Mouse (Mus musculus): ENCODE measurements at regions not wholly inside any gene's neighbourhood (a gene's known extent, or its start where the extent isn't known, plus 50 kb on each side); places are given as distances from the start of the nearest gene placed in this dataset.

DNA sequence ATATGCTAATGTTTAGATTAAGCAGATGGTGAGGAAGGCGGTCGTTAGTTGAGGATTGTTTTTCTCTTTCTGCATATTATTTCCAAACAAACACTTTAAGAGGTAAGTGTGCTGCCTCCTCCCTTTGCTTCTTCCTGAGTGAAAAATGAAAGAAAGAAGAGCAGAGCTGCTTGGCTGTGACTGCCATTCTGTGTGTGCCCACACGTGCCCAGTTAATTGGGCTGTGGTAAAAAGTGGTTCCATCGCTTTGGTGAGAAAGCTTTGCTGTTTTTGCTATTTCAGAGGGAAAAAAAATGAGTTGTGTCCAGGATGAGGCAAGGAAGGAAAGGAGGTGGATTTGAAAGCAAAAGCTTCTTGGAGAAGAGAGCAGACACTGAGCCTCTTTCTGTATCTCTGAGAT lies 360.9 kb upstream of the Pkn2 start:
- Histone ChIP-seq H3K27ac (no peak overlapping the region), H3K4me1 (replicated peaks) (no peaks in the 10 kb centered on the region), H3K9ac (replicated peaks) (no peak overlapping the region), H3K4me3 (replicated peaks) (no peak overlapping the region), H3K27me3 (no peaks in the 10 kb centered on the region), H3K4me2 (replicated peaks) (no peak overlapping the region), H3K36me3 (no peaks in the 10 kb centered on the region), H3K9me3 (no peaks in the 10 kb centered on the region)
- 71% methylated on average over 4 of the region's 4 CpGs for WGBS
- no peak for ATAC-seq

DNA sequence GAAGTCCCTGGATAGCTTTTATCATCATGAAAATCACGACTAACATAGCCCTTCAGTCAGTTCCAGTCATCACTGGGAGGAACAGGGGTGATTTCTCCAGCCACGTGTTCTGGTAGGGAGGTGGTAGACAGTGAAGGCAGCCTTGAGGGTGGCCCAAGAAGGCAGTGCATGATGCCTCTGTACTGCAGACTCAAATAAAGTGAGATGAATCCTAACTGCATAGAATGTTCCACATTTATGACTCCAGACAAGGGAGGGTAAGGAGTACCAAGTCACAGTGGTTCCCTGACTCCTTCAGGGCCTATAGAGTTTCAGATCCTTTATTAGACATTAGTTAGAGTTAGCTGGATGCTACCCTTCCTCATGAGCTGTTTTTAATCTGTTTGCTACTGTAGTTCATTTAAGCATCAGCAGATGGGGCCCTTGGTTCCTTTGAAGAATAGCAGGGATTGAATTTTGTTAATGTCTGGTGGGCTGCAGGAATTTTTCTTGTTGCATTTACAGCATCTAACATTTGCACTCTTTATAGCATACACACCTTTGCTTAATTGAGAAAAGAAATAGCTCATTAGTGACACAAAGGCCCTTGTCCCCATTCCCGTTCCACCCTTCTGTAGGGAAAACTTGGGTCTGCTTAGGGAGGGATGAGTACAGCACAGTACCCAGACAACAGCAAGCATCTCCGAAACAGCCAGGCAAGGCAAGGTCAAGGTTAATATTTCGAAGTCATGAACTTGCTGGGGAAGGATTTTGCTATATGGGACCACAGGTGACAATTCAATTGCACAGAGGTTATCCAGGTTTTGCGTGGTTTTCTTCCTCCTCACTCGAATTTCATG lies 359.0 kb upstream of the Pkn2 start:
- WGBS, result 77% methylated on average over 7 of the region's 7 CpGs
- no peak for ATAC-seq
- Histone ChIP-seq H3K27me3 (no peaks in the 10 kb centered on the region), H3K4me1 (replicated peaks) (no peaks in the 10 kb centered on the region), H3K27ac (no peak overlapping the region), H3K9me3 (no peaks in the 10 kb centered on the region), H3K4me3 (replicated peaks) (no peak overlapping the region), H3K9ac (replicated peaks) (no peak overlapping the region), H3K4me2 (replicated peaks) (no peak overlapping the region), H3K36me3 (no peaks in the 10 kb centered on the region)

DNA sequence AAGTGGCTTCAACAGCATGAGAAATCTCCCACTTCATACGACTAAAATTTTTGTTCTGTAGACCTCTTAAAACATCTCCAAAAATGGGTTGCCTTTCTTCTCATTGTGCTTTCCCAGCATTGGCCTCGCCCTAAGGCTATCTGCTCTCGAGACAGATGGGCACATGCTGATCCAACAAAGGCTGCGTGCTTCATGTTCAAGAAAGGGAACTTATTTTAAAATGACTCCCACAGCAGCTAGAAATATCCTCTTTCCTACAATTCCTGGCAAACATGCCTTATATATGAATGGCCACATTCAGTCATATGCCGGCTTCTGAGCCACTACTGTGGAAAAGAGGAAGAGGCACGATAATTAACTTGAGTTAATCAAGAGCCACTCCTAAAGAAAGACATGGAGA lies 356.7 kb upstream of the Pkn2 start:
- 88% methylated on average over 6 of the region's 6 CpGs for WGBS
- no peak overlapping the region for H3K4me2 ChIP-seq (replicated peaks)
- ATAC-seq, result no peak

DNA sequence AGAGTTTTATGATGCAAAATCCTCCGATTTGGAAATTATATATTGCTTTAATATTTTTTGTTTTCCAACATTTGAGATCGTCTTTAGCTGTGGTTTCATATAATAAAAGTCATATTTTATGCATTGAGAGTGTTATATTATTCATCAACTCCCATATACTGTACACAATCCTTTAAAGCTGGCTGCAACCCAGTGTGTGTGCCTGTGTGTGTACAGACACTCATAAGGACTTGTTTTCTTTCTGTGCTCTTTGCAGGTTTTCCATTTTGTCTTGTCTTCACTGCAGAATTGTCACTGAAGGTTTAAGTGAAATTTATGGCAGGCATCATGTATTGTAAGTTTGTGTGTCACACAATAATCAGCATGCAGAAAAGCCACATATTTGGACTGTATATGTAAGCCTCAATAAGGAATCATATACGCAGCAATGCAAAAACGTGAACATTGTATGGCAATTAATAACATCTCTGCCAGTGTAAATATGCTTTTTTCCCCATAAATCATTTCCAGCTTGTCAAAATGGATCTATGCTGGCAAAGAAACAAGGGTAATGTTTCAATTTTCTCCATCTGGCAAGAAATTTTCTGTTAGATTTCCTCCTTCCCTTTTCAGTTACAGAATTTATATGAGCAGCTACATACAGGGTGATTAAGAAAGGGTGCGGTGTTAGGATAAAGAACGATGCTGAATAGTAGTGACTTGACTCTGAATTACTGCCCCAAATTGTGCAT lies 342.4 kb upstream of the Pkn2 start:
- Histone ChIP-seq H3K4me3 (replicated peaks) (no peak overlapping the region), H3K4me1 (replicated peaks) (no peaks in the 10 kb centered on the region), H3K4me2 (replicated peaks) (no peak overlapping the region), H3K27ac (no peak overlapping the region), H3K27me3 (no peaks in the 10 kb centered on the region), H3K9ac (replicated peaks) (no peak overlapping the region), H3K9me3 (no peaks in the 10 kb centered on the region), H3K36me3 (no peaks in the 10 kb centered on the region)
- ATAC-seq, result no peak
- 86% methylated on average over 6 of the region's 6 CpGs for WGBS

More for the DNA sequence above, 356.7 kb upstream of the Pkn2 start:
- H3K4me3 ChIP-seq (replicated peaks), result no peak overlapping the region
- H3K27ac ChIP-seq, result no peak overlapping the region
- no peaks in the 10 kb centered on the region for H3K36me3 ChIP-seq
- no peaks in the 10 kb centered on the region for H3K9me3 ChIP-seq
- no peak overlapping the region for H3K9ac ChIP-seq (replicated peaks)
- H3K27me3 ChIP-seq, result no peaks in the 10 kb centered on the region
- no peaks in the 10 kb centered on the region for H3K4me1 ChIP-seq (replicated peaks)

DNA sequence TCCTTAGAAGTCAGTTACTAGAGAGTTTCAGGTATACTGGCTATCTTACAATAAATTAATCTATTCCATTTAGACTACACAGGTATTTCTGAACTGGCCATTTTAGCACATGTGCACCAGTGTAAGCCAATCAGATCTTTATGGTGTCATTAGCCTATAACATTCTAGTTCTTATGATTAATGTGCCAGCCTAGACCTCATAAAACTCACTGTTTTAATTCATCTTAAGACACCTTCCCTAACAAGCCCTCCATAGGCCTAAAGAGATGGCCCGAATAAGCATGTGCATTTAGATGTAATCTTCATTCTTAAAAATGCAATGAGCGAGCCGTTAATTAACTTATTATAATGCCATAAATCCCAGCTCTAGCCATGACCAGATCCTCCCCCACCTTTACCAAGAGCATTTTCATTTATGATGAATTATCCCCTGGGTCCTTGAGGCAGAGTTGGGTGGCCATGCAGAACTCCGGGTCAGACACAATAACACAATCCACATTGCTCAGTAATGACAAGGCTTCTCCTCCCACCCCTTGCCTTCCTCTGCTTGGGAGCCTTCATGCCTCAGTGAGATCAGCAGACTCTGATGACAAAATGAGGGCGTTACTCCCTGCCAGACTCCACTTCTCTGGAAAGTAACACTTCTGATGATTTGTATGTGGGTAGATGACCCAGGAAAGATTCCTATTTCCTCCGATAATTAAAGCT lies 311.6 kb upstream of the Pkn2 start:
- 68% methylated on average over 6 of the region's 6 CpGs for WGBS

DNA sequence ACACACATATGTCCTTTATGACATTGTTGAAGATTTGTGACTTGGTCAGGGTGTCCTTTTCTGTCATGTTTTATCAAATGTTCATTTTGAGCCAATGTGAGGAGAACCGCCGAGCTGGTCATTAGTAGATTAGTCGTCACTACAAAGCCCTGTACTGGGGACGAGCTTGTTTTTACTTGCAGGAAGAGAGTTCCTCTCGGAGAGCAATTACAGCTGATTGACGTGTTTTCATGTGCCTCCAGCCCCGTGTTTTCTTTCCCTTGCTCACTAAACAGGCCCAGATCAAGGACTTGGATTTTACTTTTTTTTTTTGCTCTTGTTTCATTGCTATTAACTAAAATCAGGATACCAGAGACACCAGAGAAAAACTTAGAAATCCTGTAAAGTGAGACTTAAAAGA lies 307.1 kb upstream of the Pkn2 start:
- Histone ChIP-seq H3K9me3 (no peaks in the 10 kb centered on the region), H3K27ac (no peak overlapping the region), H3K4me3 (replicated peaks) (no peak overlapping the region), H3K4me1 (replicated peaks) (no peaks in the 10 kb centered on the region), H3K4me2 (replicated peaks) (no peak overlapping the region), H3K9ac (replicated peaks) (no peak overlapping the region), H3K36me3 (no peaks in the 10 kb centered on the region), H3K27me3 (no peaks in the 10 kb centered on the region)
- WGBS, result 66% methylated on average over 7 of the region's 7 CpGs
- ATAC-seq, result no peak

More for the DNA sequence above, 311.6 kb upstream of the Pkn2 start:
- Histone ChIP-seq H3K4me1 (replicated peaks) (no peaks in the 10 kb centered on the region), H3K9me3 (no peaks in the 10 kb centered on the region), H3K9ac (replicated peaks) (no peak overlapping the region), H3K4me3 (replicated peaks) (no peak overlapping the region), H3K27ac (no peak overlapping the region), H3K36me3 (no peaks in the 10 kb centered on the region), H3K27me3 (no peaks in the 10 kb centered on the region), H3K4me2 (replicated peaks) (no peak overlapping the region)
- ATAC-seq, result no peak

DNA sequence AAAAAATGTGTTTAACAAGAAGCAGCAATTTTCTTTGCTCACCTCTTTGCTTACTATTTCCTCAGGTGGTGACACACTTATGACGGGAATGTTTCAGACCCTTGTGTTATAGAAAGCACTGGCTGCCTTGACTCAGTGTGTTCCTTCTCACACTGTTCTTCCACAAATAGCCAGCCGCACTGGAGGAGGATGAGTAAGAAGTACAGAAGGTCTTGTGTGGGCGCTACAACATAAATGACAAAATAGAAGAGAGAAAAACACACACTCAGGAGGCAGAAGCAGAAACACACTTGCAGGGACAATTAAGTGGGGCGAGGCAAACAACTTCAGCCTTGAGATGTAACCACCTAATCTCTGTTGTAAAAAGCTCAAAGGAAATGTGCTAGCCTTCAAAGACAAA lies 292.2 kb upstream of the Pkn2 start:
- H3K4me1 ChIP-seq (replicated peaks), result no peaks in the 10 kb centered on the region
- H3K9ac ChIP-seq (replicated peaks), result no peak overlapping the region
- H3K36me3 ChIP-seq, result no peaks in the 10 kb centered on the region
- no peak for ATAC-seq
- H3K4me2 ChIP-seq (replicated peaks), result no peak overlapping the region
- H3K27ac ChIP-seq, result no peak overlapping the region
- 87% methylated on average over 4 of the region's 4 CpGs for WGBS
- H3K9me3 ChIP-seq, result no peaks in the 10 kb centered on the region
- no peaks in the 10 kb centered on the region for H3K27me3 ChIP-seq
- H3K4me3 ChIP-seq (replicated peaks), result no peak overlapping the region

DNA sequence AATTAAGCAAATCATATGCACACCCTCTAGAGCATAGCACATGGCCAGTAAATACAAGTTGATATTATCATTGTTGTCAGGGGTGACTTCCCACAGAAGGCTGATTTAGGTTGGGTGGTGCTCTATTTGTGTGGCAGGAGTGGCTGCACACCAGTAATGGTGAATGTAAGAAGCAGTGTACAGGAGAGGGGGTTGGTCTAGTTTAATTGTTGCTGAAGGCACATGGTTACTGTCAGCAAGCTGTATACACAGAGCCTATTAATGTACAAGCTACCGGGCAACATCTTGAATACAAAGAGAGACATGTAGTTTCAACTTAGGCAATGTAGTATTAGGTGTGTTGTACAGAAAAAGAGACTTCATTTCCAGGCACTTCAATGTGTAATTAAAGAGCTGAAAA lies 280.6 kb upstream of the Pkn2 start:
- Histone ChIP-seq H3K4me3 (replicated peaks) (no peak overlapping the region), H3K27ac (no peak overlapping the region), H3K4me2 (replicated peaks) (no peak overlapping the region), H3K9me3 (no peaks in the 10 kb centered on the region), H3K4me1 (replicated peaks) (no peaks in the 10 kb centered on the region), H3K27me3 (no peaks in the 10 kb centered on the region), H3K36me3 (no peaks in the 10 kb centered on the region), H3K9ac (replicated peaks) (no peak overlapping the region)
- WGBS, result 82% methylated on average over 1 of the region's 1 CpGs
- ATAC-seq, result no peak

DNA sequence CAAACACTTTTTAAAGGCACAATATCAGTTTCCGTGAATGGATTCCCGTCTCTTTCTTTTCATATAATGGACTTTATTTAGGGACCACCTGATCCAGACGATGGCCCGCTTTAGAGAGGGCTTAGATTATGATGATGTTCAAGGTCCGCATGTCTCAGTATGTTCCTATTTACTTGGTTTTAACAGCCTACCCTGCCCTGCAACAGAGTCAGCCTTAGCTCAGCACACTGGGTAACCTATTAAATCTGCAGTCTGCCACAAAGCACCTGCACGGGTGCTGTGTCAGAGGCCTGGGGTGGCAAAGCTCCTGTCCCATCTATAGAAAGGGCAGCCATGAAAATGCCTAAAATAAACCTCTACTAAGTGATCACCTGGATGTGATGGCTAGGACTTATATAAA lies 280.2 kb upstream of the Pkn2 start:
- ATAC-seq, result no peak
- Histone ChIP-seq H3K9ac (replicated peaks) (no peak overlapping the region), H3K4me2 (replicated peaks) (no peak overlapping the region), H3K27me3 (no peaks in the 10 kb centered on the region), H3K27ac (no peak overlapping the region), H3K4me3 (replicated peaks) (no peak overlapping the region), H3K36me3 (no peaks in the 10 kb centered on the region), H3K9me3 (no peaks in the 10 kb centered on the region), H3K4me1 (replicated peaks) (no peaks in the 10 kb centered on the region)
- 81% methylated on average over 6 of the region's 6 CpGs for WGBS

DNA sequence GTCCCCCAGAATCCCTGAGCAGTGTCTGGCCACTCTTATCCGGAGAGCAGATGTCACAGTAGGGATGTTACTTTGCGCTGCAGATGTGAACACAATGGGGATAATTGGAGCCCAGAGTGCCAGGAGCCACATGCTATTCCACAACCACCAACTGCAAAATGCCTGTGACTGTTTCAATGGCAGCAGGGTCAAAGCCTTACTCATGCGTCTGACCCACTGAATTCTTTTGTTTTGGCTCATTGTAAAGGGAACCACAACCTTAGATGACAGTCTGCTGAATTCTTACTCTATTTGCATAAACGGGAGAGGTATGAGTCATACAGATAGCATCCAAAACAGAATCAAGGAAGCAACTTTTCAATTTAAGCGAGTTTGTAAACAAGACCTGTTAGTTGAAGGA lies 276.8 kb upstream of the Pkn2 start:
- no peak overlapping the region for H3K27ac ChIP-seq
- no peaks in the 10 kb centered on the region for H3K27me3 ChIP-seq
- H3K9ac ChIP-seq (replicated peaks), result no peak overlapping the region
- no peak overlapping the region for H3K4me3 ChIP-seq (replicated peaks)
- 37% methylated on average over 5 of the region's 5 CpGs for WGBS
- no peak overlapping the region for H3K4me2 ChIP-seq (replicated peaks)
- ATAC-seq, result no peak
- H3K9me3 ChIP-seq, result no peaks in the 10 kb centered on the region
- H3K36me3 ChIP-seq, result no peaks in the 10 kb centered on the region
- no peaks in the 10 kb centered on the region for H3K4me1 ChIP-seq (replicated peaks)

DNA sequence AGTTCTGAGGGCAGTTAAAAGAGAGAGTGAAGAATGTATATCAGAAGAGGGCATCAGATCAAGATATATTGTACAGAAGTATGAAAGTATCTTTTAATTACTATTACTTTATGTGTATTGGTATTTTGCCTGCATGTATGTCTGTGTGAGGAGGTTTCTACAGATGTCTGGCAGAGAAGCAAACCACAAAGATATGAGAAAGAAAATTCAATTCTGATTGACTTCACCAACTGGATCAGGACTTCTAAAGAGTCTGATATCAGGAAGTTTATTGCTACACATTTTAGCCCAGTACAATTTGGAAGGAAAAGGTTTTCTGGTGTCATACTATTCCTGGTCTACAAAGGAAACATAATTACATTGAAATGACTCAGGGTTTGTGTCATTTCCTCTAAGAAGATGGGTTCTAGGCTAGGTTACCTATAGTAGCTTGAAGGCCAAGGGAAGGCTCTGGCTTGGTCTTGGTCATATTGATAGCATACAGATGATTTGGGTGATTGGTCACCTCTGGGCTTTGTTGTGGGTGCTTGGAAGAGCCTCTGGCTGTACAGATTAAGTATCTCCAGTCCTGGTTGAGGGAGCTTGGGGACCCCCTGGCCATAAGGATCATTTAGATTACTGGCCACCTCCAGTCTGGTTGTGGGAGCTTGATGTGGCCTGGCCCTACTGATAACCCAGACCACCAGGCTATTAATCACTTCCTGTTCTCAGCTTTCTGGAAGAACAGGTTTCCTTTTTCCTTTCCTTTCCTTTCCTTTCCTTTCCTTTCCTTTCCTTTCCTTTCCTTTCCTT lies 275.1 kb upstream of the Pkn2 start:
- Histone ChIP-seq H3K36me3 (no peaks in the 10 kb centered on the region), H3K27ac (no peak overlapping the region), H3K4me2 (replicated peaks) (no peak overlapping the region), H3K4me1 (replicated peaks) (no peaks in the 10 kb centered on the region), H3K27me3 (no peaks in the 10 kb centered on the region), H3K4me3 (replicated peaks) (no peak overlapping the region), H3K9ac (replicated peaks) (no peak overlapping the region), H3K9me3 (no peaks in the 10 kb centered on the region)
- ATAC-seq, result no peak

DNA sequence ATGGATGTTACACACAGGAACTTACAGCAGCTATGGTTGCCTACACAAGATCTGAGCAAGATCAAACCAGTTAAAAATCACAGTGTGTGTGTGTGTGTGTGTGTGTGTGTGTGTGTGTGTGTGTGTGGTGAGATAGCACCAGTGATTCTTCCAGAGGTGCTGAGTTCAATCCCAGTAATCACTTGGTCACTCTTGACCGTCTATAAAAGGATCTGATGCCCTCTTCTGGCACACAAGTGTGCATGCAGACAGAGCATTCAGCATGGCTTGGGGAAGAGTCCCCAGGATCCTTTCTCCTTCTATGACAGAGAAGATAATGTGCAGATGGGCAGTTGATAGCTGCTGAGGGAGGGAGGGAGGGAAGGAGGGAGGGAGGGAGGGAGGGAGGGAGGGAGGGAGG lies 274.4 kb upstream of the Pkn2 start:
- Histone ChIP-seq H3K4me3 (replicated peaks) (no peak overlapping the region), H3K9me3 (no peaks in the 10 kb centered on the region), H3K9ac (replicated peaks) (no peak overlapping the region), H3K27me3 (no peaks in the 10 kb centered on the region), H3K4me1 (replicated peaks) (no peaks in the 10 kb centered on the region), H3K36me3 (no peaks in the 10 kb centered on the region), H3K27ac (no peak overlapping the region), H3K4me2 (replicated peaks) (no peak overlapping the region)
- no peak; the same call in 1 of the 2 replicates for ATAC-seq
- 30% methylated on average over 1 of the region's 1 CpGs for WGBS

Data from midbrain, embryonic 13.5 days (tissue).